Mouse (Mus musculus): ENCODE results near the gene Acad9.

DNA sequence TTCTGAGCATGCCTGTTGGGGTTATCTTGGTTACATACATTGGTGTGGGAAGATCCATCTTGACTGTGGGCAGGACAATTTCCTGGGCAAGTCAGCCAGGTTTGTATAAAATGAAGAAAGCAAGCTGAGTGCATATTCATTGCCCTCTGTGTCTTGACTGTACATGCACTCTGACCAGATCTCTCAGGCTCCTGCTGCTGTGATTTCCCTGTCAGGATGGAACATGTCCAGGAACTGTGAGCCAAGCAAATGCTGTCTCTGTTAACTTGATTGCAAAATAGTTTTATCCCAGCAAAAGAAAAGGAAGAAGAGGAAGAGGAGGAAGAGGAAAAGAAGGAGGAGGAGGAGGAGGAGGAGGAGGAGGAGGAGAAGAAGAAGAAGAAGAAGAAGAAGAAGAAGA, 21.3 kb upstream of the Acad9 start:
- TF ChIP-seq EP300 (optimal IDR thresholded peaks at IDR 0.05) (no peak), CTCF (IDR thresholded peaks at IDR 0.05; ENCODE audit: low read depth) (no peak)
